Mouse (Mus musculus) central nervous system, embryonic 14 days (tissue): ENCODE data around the gene Pigt. TPM values are rescaled to one million over a fixed set of nuclear protein-coding genes. Genes with fewer than 3 reads are reported as not detected.

Experiments
- polyA plus RNA-seq: library from polyadenylated mRNA; depleted of rRNA; stranded (reverse); fragments of >200 nt; gene quantifications from 2 replicates; pipeline ENCODE4 v1.2.3, GENCODE M21; 2012; rRNA removed

Pigt gene
- polyA plus RNA-seq = 82.2 and 101 TPM in 2 replicates

DNA sequence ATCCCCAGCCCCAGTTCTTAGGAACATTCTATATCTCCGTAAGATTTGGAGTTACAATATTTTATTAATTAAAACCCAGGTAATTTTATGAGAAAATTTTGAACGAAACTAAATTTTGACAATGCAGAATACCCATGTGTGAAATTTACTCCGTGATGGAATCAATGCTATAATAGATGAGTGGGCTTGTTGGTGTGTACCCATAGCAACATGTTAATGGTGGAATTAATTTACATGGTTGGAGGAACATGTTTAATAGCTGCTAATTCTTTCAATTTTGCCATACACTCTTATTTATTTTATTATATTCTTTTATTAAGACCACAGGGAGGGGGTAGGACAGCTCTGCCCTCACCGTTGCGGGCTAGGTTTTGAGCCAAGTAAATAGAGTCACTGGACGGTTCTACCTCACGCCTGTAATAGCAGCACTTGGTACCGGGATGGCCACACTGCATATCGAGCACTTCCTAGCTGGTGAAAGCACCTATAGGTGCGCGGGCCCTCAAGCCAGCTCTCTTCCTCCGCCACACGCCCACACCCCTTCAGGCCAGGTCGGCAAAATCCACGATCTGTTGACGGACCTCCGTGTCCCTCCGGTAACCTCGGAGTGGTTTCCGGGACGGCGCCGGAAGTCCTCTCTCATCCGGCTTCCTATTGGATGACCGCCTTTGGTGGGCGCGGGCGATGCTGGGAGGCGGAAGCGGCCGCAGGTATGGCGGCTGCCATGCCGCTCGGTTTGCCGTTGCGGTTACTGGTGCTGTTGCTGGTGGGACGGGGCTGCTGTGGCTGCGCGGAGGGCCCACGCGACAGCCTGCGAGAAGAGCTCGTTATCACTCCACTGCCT lies at the start of gene Pigt:
Gene Pigt (plus strand): TSS at position 674 of the 844 bp plus-strand sequence.

DNA sequence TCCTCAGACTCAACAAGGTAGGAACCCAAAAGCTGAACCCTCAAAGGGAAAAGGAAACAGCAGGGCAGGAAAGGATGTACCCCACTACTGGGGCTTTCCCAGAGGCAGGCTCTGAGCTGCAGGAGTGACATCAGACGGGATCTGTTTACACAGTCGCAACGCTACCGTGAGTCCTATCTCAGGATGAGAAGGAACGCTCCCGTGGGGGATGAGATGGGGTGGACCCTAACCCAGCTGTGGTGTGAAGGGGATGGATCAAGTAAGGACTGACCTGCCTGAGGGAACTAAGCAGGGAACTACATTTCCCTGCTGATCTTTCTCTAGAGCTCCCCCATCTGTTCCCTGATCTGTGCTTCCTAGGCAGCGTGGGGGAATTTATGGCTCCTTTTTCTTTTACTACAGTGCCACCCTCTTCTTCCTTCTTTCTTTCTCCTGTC lies 40.4 kb upstream of the Pigt start, which contains the start of gene Sys1:
Gene Sys1 (plus strand): TSS at position 101 of the 437 bp plus-strand sequence.

DNA sequence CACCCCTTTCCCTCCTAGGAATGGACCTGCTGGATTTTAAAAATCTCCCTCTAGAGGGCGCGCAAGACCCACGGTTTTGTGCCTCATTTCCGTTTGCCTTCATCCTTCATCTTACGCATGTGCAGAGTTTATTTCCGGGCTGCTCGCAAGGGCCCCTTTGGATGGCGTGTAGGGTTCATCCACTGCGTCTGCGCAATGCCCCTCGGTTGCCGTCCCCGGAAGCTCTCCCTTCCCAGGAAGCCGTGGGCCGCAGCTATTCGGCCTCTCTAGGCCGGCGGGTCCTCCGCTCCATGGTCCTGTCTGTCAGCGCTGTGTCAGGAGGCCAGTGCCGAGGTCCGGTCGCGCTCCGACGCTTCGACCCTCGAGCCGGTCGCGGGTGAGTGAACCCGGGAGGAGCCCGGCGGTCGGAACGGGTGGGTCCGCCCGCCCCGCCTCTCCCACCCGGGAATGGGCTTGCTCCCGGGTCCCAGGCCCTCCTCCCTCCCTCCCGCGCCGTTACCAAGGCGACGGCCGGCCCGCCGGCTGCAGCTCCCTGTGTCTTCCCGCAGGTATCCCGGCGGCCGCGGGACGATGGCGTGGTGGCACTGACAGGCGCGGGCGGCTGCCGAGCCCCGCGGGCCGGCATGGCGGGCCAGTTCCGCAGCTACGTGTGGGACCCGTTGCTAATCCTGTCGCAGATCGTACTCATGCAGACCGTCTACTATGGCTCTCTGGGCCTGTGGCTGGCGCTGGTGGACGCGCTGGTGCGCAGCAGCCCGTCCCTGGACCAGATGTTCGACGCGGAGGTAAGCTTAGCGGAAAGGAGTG lies 36.4 kb upstream of the Pigt start, which contains the start of gene Gm20458:
Gene Gm20458 (plus strand): TSS at position 223 of the 807 bp plus-strand sequence.

DNA sequence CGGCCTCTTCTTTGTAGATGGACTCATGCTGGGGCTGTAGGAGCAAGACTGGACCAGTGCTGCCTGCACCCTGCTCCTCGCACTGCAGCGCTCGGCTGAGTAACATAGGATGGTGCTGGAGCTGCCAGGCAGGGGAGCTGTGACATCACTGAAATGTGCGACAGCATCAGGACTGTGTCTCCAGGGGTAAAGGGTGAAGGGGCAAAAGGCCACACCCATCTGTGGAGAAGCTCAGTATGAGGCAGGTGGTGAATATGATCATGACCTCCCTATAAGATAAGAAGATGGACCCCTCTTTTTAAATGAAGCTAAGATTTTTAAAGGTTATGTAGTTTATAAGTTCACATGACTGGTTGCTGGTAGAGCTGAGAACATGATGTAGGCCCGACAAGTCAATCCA lies 23.7 kb upstream of the Pigt start, which contains the start of gene Trp53tg5:
Gene Trp53tg5 (minus strand): TSS at position 101 of the 400 bp plus-strand sequence.

DNA sequence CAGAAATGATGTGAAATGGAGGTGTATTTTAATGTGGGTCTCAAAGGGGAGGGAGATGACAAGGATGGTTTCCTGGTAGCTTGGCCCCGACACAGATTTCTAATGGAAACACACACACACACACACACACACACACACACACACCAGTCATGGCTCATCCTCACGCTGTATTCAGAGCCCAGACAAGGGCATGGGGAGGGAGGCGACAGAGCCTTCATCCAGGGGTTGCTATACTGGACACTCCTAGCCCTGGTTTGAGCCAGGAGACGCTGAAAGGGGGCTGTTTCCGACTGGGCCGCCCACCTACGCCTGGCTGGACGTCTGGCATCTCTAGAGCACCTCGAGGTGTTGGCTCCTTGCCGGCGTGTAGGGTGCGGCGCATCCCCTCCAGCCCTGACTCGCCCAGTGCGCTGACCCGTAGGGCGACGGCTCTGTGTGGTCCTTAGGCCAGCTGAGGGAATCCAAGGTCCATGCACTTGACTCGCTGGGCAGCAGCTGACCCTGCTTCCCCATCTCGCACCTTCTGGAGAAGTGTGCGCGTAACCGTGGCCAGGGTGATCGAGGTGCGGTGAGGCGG lies 11.6 kb upstream of the Pigt start, which contains the start of gene Dbndd2:
Gene Dbndd2 (plus strand): TSS at position 426 of the 577 bp plus-strand sequence.

Other genes with a start within 250 kb of the Pigt start
- not detected in 2 replicates for gene Svs3b, start 240.9 kb upstream of the Pigt start, polyA plus RNA-seq
- not detected in 2 replicates for gene Svs4, start 219.1 kb upstream of the Pigt start, polyA plus RNA-seq
- not detected in 2 replicates for gene Svs3a, start 208.3 kb upstream of the Pigt start, polyA plus RNA-seq
- gene Svs6, start 180.8 kb upstream of the Pigt start, polyA plus RNA-seq = not detected in 2 replicates
- not detected in 2 replicates for gene Svs5, start 164.8 kb upstream of the Pigt start, polyA plus RNA-seq
- 0.16 and 1.3 TPM in 2 replicates for gene Slpi, start 108.4 kb upstream of the Pigt start, polyA plus RNA-seq
- gene Rbpjl, start 94.4 kb upstream of the Pigt start, polyA plus RNA-seq = 0.17 and 0.74 TPM in 2 replicates
- 14.9 and 118 TPM in 2 replicates for gene Matn4, start 92.4 kb upstream of the Pigt start, polyA plus RNA-seq
- 3.3 and 8.2 TPM in 2 replicates for gene Sdc4, start 53.6 kb upstream of the Pigt start, polyA plus RNA-seq
- 53.1 and 56.8 TPM in 2 replicates for gene Sys1, start 40.6 kb upstream of the Pigt start, polyA plus RNA-seq
- 10.3 and 10.7 TPM in 2 replicates for gene Gm20458, start 36.6 kb upstream of the Pigt start, polyA plus RNA-seq
- not detected in 2 replicates for gene Trp53tg5, start 23.8 kb upstream of the Pigt start, polyA plus RNA-seq
- 9.6 and 11.6 TPM in 2 replicates for gene Dbndd2, start 11.4 kb upstream of the Pigt start, polyA plus RNA-seq
- 4.5 and 14.3 TPM in 2 replicates for gene Wfdc2, start 64.9 kb downstream of the Pigt start, polyA plus RNA-seq
- gene Spint3, start 75.9 kb downstream of the Pigt start, polyA plus RNA-seq = not detected in 2 replicates
- gene Wfdc6a, start 87.9 kb downstream of the Pigt start, polyA plus RNA-seq = not detected in 2 replicates
- not detected in 2 replicates for gene Eppin, start 96.1 kb downstream of the Pigt start, polyA plus RNA-seq
- gene Wfdc6b, start 116.0 kb downstream of the Pigt start, polyA plus RNA-seq = not detected in 2 replicates
- 0.04 TPM in 1 of 2 replicates, not detected in the other for gene Wfdc8, start 116.1 kb downstream of the Pigt start, polyA plus RNA-seq
- gene Wfdc16, start 141.3 kb downstream of the Pigt start, polyA plus RNA-seq = not detected in 2 replicates
- not detected in 2 replicates for gene Wfdc10, start 158.5 kb downstream of the Pigt start, polyA plus RNA-seq
- not detected in 2 replicates for gene Wfdc9, start 159.1 kb downstream of the Pigt start, polyA plus RNA-seq
- gene Wfdc11, start 176.6 kb downstream of the Pigt start, polyA plus RNA-seq = not detected in 2 replicates
- gene Wfdc13, start 187.6 kb downstream of the Pigt start, polyA plus RNA-seq = not detected in 2 replicates
- gene Spint4, start 201.0 kb downstream of the Pigt start, polyA plus RNA-seq = not detected in 2 replicates
- not detected in 2 replicates for gene Spint5, start 217.8 kb downstream of the Pigt start, polyA plus RNA-seq
- gene Wfdc3, start 248.4 kb downstream of the Pigt start, polyA plus RNA-seq = 1.0 and 1.1 TPM in 2 replicates
- 60.1 and 64.9 TPM in 2 replicates for gene Dnttip1, start 248.5 kb downstream of the Pigt start, polyA plus RNA-seq